Mouse (Mus musculus): Measurements from ENCODE around the gene Rhox9.
"Not testable (repeated sequence)": the region's sequence is repeated elsewhere in the genome, so short reads cannot be mapped to it uniquely, and the experiment has no call there.

The Rhox9 gene

DNA sequence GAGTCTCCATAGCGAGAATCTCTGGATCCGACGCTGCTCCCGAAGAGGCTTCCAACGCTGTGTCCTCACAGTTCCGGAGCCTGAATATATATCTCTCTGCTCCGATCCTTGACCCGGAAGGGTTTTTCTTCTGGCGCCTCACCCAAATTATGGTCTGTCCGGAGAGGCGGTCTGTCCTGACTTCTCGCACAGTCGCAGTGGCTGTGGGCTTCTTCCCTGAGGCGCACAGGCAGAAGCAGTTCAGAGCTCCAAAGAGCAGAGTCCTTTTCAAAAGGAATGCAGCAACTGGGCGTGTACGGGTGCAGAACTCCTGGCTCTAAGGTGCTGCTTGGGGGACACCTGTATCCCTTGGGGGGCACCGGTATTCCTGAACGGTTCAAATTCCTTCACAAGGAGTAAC is at the start of gene Rhox9:
Gene Rhox9, minus strand, starts transcription at position 101 of the 400 bp plus-strand sequence.
- not testable (repeated sequence) for DNase-seq (ENCODE audit: low read depth, low spot score)

DNA sequence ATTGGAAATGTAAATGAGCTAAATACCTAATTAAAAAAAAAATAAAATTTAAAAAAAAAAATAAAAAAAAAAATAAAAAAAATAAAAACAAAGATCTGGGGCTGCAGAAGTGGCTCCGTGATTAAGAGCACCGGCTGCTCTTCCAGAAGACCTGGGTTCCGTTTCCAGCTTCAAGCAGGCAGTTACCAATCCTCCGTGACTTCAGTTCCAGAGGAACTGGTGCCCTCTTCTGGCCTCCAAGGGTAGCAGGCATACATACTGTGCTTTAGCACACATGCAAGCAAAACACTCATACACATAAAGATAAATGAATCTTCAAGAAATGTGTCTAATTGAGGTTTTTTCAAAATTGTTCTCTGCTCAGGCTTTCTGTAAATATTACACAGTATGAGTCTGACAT is 14.7 kb upstream of the Rhox9 start:
- no peak for DNase-seq (ENCODE audit: low read depth, low spot score)

GRCm38 (mm10) chrX:37908581-37908980 is 7.0 kb upstream of the Rhox9 start:
- DNase-seq (ENCODE audit: low read depth, low spot score) = no peak

DNA sequence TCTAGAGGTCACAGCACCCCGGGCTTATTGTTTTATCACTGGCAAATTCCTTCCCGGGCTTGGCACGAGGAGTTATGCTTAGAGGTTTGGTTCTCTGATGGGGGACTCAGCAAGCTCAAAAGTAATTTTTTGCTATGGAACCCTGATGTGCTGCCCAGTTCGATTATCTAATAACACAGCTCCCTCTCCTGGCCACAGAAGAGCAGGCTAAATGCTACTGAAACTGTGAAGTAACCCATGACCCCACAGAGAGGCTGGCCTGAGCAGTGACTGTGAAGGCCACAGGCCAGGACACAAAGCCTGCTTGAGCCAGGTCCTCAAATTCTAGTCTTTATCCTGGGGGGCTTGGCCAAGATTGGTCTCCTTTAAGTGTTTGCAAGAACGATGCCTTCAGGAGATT is 2.2 kb upstream of the Rhox9 start:
- no peak for DNase-seq (ENCODE audit: low read depth, low spot score)

- DNase-seq (ENCODE audit: low read depth, low spot score) = not testable (repeated sequence)
Observed at GRCm38 (mm10) chrX:37897132-37897531, 4.4 kb downstream of the Rhox9 start, which contains the start of gene Rhox7b. Gene Rhox7b, minus strand, starts transcription at chrX:37897232.

- no peak for DNase-seq (ENCODE audit: low read depth, low spot score)
Observed at GRCm38 (mm10) chrX:37878844-37879243, 22.7 kb downstream of the Rhox9 start, which contains the start of gene Rhox8. Gene Rhox8, minus strand, starts transcription at chrX:37878944.

DNA sequence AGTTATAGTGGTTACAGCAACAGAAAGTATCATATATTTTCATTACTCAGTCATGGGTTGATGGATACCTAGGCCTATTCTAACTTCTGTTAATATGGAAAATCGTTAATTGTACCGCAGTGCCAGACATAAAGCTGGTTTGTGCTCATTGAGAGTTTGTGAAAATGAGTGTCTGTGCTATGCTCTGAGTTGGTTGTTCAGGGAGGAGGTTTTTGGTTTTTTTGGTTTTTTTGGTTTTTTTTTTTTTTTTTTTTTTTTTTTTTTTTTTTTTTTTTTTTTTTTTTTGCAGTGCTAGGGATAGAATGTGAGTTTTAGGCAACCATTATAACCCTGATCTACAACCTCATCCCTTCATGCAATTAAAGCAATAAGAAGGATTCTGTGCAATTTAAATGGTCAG is 29.9 kb downstream of the Rhox9 start:
- DNase-seq (ENCODE audit: low read depth, low spot score) = no peak
